Mouse (Mus musculus) inflammation-experienced regulatory T-cells, adult 16 weeks (primary cell): ENCODE data around the gene Rora. TPM values are rescaled to one million over a fixed set of nuclear protein-coding genes. Genes with fewer than 3 reads are reported as not detected.

ENCODE experiments used
- polyA plus RNA-seq: library from polyadenylated mRNA; unstranded; fragments of 100-300 nt; shearing (Covaris generic); gene quantifications from one replicate; pipeline ENCODE4 v1.2.1, GENCODE M21; 2017

The Rora gene
- polyA plus RNA-seq: 61.4 TPM

GRCm38 (mm10) chr9:68653211-68654038 lies at the start of gene Rora:
Gene Rora, plus strand, starts transcription at chr9:68653786.

GRCm38 (mm10) chr9:69397760-69398452 lies 744.3 kb downstream of the Rora start, which contains the start of gene Ice2:
Gene Ice2, plus strand, starts transcription at chr9:69397906.

